Mouse (Mus musculus): ENCODE results near the gene Cdc6.

Cdc6 gene

DNA sequence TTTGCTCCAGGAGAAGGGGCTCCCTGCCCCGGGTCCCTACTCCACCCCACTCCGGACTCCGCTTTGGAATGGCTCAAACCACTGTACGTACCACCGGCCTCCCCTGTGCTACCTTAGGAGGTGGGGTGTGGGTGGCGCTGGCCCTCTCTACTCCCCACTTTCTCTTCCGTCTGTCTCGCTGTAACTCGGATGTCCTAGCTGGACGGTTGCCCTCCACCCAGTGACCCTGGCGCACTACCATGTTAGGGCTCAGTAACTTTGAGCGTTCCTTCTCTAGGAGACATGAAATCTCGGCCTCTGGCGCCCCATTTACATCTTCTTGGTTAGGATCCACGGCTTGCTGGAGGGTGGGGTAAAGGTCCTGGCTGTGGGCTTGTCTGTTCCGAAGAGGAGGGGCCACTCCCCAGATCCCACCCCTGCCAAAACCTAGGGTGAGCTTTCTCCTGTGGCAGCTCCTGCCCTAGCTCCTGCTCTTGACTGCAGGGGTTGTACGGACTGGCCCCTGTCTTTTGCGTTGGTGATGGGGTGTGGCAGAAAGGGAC lies 53.5 kb downstream of the Cdc6 start:
- DNase-seq (ENCODE audit: low spot score) = no peak

DNA sequence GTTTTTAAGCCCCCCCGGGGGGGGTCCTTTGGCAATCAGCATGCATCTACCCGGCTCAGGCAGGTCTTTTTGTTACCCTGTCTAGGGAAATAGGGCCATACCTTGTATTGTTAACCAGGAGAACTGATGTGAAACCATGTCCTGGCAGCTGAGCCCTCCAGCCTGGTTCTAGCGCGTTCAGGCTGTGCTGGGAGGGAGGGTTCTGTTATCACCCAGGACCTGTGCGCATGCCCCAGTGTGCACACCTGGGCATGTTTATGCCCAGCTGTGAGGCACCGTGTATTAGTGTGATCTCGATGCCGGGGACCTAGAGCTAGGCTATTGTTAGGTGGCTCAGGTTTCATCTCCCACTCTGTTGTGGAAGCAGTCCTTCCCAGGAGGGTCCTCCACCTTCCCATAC lies 54.2 kb downstream of the Cdc6 start:
- DNase-seq (ENCODE audit: low spot score) = no peak

DNA sequence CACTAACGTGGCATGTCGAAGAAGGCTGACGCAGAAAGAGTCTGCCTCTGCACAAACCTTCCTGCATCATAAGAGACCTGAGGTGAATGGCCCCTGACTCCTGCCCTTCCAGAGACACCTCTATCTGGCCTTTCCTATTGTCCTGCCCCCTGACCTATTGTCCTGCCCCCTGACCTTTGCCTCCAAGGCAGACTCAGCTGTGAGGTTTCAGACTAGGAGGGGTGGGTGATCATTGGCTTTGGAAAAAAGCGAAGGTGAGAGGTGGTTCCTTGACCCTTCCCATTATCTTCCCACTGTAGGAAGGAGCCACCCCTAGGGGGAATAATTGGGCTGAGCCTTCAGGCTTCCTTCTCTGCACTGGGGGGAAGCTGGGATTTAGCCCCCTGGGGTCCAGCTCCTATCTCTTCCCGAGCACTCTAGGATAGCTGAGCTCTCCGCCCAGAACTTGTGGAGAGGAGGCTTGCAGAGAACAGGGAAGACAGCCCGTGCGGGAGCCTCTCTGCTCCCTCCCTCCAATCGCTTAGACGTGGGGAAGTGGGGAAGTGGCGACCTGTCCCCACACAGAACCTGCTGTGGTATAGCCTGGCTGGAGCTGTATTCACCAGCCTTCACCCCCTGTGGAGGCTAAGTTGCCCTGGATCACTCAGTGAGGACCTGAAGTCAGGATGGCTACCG lies 55.0 kb downstream of the Cdc6 start:
- DNase-seq (ENCODE audit: low spot score) = no peak

DNA sequence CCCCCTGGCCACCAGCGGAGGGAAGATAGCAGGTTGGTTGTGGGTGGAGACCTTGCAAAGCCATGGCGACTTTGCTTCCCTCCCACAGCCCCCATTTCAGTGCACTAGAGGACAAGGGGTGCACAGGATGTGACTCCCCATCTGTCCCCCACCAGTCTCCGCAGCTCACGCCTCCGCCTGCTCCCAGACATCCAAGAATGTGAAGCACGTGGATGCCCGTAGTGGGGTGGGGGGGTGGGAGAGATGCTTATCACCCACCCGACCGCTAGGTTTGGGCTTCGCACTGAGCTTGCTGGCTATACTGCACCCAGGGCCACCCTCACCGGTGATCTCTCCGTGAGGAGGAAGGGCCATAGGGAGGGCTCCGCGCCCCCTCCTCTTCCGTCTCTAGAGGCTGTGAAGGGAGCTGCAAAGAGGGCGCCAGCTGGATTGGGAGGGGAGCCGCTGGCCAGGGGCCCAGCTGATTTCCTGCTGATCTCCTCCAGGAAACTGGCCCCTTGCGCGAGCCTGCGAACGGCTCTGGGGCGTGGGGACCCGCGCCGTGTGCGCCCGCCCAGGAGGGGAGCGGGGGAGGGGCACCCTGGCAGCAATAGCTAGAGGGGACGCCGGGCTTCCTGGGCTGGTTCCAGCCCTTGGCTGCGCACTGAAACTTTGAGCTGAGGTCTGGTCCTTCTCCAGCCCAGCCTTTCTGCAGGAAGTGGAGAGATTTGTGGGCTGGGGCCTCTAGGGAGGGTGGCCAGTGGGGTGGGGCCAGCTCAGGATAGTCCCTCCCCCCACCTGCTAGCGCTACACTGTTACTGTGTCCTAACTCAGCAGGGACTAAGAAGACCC lies 55.8 kb downstream of the Cdc6 start:
- peak; percentile 86 for DNase-seq (ENCODE audit: low spot score)

DNA sequence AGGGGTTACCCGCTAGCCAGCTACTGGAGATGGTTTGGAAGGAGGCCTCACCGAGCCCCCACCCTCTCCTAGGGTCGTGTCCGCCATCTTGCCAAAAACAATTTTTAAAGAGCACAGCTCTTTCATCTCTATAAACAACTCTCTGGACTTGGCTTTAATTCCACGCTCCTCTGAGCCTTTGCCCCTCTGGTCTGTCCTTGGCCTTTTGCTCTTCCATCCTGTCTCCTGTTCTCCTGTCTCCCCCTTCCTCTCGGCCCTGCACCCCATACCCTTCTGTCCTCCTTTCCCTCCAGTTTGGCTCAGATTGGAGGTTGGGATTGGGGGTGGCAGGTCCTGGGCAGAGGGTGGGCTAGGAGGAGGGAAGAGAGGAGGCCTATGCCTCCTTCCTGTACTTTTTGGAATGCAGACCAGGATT lies 56.6 kb downstream of the Cdc6 start:
- DNase-seq (ENCODE audit: low spot score) = no peak

GRCm38 (mm10) chr11:98964616-98965415 lies 57.2 kb downstream of the Cdc6 start:
- peak; percentile 58 for DNase-seq (ENCODE audit: low spot score)

DNA sequence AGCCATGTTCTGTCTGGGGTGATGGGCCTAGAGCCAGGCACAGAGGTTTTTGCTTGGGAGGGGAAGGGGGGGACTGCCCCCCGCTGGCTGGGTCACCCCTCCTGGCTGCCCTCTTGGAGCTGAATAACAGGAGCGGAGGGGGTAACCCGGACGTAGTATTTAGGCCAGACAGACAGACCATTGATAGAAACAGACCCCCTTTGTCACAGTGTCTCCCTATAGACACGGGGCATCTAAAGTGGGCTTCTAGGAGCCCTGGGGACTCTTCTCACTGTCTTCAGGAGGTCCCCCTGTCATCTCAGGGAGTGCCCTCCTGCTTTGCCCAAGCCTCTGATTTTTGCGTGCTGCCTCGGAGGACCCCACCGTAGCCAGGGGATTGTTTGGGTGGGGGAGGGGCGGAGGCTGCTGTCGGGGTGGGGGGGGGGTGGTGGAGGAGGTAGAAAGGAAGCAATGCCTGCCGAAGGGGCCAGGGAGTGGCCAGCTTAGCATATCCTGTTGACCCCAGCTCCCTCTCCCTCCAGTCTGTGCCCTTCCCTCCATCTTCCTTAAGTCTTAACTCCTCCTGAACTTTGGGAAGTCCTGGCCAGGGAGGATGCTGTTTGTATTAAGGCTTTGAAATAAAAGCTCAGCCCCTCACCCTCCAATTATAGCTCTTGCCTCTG lies 57.9 kb downstream of the Cdc6 start:
- no peak for DNase-seq (ENCODE audit: low spot score)

- peak; percentile 93 for DNase-seq (ENCODE audit: low spot score)
Measured at GRCm38 (mm10) chr11:98966499-98967141, 59.0 kb downstream of the Cdc6 start.

DNA sequence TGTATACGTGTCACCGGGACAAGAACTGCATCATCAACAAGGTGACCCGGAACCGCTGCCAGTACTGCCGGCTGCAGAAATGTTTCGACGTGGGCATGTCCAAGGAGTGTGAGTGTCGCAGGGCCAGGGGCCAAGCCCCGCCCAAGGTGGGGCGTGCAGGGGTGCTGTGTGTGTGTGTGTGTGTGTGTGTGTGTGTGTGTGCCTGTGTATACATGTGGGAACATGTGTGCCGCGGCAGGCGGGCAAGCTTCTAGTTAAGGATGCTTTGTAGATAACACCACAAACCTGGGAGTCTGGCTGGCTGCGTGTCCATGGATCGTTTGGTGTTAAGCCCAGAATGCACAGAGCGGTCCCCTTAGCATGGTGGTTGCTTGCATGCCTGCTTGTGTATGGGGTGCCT lies 60.5 kb downstream of the Cdc6 start:
- DNase-seq (ENCODE audit: low spot score) = no peak

GRCm38 (mm10) chr11:98968716-98969495 lies 61.3 kb downstream of the Cdc6 start:
- peak; percentile 49 for DNase-seq (ENCODE audit: low spot score)

DNA sequence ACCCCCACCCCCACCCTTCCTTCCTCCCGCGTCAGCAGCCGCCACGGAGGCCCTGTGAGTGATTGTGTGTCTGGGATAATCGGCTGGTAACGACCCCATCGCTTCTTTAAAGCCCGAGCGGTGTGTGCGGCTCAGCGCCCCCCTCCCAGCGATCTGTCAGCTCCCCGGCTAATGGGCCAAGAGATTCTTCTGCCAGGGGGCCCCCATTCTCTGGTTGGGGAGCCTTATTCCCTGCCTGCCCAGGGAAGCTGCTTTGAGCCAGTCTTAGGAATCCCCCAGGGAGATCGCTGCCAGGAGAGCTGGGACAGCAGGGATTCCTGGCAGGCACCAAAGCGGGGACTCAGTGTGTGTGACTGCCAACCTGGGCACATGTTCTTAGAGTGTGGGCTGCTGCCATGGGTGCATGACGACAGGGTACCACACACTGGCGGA lies 61.9 kb downstream of the Cdc6 start:
- DNase-seq (ENCODE audit: low spot score) = peak; percentile 82

DNA sequence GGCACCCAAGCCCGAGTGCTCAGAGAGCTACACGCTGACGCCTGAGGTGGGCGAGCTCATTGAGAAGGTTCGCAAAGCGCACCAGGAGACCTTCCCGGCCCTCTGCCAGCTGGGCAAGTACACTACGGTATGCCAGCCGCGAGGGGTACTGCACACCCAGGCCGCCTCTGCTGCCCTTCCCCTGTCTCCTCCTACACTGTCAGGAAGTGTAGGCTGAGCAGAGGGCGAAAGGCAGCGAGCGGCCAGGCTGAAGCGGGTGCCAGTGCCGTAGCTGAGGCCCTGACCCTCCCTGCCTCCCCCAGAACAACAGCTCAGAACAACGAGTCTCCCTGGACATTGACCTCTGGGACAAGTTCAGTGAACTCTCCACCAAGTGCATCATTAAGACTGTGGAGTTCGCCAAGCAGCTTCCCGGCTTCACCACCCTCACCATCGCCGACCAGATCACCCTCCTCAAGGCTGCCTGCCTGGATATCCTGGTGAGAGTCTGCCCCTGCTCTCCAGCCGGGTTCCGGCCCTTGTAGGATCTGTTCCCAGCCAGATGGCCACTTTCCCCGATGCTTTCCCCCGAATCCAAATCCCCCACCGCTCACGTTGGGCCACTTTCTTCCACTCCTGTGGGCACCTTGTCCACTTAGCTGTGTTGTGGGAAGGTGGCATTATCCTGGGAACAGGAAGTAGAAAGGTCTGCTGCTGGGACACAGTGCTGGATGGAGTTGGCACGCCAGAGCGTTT lies 62.8 kb downstream of the Cdc6 start:
- peak; percentile 67 for DNase-seq (ENCODE audit: low spot score)

- DNase-seq (ENCODE audit: low spot score) = peak; percentile 78
Measured at GRCm38 (mm10) chr11:98971316-98972031, 63.9 kb downstream of the Cdc6 start.

DNA sequence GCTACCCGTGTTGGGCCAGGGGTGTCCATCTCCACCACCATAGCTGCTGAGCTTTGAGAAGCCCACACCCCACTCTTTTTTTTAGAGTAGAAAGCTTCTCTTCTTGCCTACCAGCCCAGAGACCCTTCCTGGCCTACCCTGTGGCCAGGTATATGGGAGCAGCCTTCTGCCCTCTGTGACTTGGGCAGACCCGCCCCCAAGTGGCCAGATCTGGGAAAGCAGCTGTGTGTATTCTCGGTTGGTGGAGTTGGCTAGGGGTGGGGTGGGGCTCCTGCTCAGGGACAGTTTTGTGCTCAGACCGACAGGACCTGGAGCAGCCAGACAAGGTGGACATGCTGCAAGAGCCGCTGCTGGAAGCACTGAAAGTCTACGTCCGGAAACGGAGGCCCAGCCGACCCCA lies 64.6 kb downstream of the Cdc6 start:
- DNase-seq (ENCODE audit: low spot score) = peak; percentile 86

- DNase-seq (ENCODE audit: low spot score) = no peak
Measured at GRCm38 (mm10) chr11:98972801-98973360, 65.3 kb downstream of the Cdc6 start.
